Mouse (Mus musculus): Measurements from ENCODE around the gene Fubp1. TPM values are rescaled to one million over a fixed set of nuclear protein-coding genes. Genes with fewer than 3 reads are reported as not detected.

Gene Fubp1
- total RNA-seq (2012; rRNA removed): 202 and 251 TPM in 2 replicates
- polyA plus RNA-seq (2012; ENCODE audit: insufficient read depth in 1 of 2, insufficient read length in 2 of 2, low read depth in 1 of 2, low replicate concordance in 2 of 2, missing spikeins in 1 of 2): 100 to 1,000 TPM in 1 of 2 experiments, not detected in 1; 196 TPM

- peak; percentile 98 for DNase-seq (ENCODE audit: low read depth, low spot score)
- peak within 1 kb of the TSS; percentile 94 for H3K9ac ChIP-seq (ENCODE audit: control insufficient read depth, low read depth, low read length, poor library complexity, severe bottlenecking)
- H3K9me3 ChIP-seq (replicated peaks; ENCODE audit: insufficient read depth, low read length): no peaks in the 10 kb centered on the region
- peak within 1 kb of the TSS; percentile 90 for H3K27ac ChIP-seq (ENCODE audit: control insufficient read depth, low read depth, low read length)
- peaks cover 14 to 16% of the 10 kb centered on the region in 2 experiments for H3K4me1 ChIP-seq (ENCODE audit: control insufficient read depth in 1 of 2, insufficient read depth in 2 of 2, low read length in 2 of 2)
- H3K4me3 ChIP-seq (ENCODE audit: control insufficient read depth in 1 of 2, insufficient read depth in 1 of 2, low read depth in 2 of 2, low read length in 2 of 2): peak within 1 kb of the TSS; percentile 92 to 96
- H3K27me3 ChIP-seq (ENCODE audit: control insufficient read depth in 1 of 2, insufficient read depth in 2 of 2, low read length in 2 of 2): no peaks in the 10 kb centered on the region
- peaks cover 24 to 40% of the 10 kb centered on the region in 2 experiments for H3K36me3 ChIP-seq (ENCODE audit: control insufficient read depth in 1 of 2, insufficient read depth in 2 of 2, low read length in 2 of 2)
- H3K79me2 ChIP-seq (ENCODE audit: control insufficient read depth, insufficient read depth, low read length, poor library complexity): peaks cover 52% of the 10 kb centered on the region
- TF ChIP-seq KAT2A (conservative IDR thresholded peaks at IDR 0.05; ENCODE audit: low read depth, low read length) (no peak; the same call in 1 of the 2 replicates), USF1 (IDR thresholded peaks at IDR 0.05; ENCODE audit: low read depth, low read length) (no peak), SMC3 (IDR thresholded peaks at IDR 0.05; ENCODE audit: low read depth, low read length) (no peak), POLR2AphosphoS2 (IDR thresholded peaks at IDR 0.05; ENCODE audit: low read length) (peak; percentile 88), NRF1 (IDR thresholded peaks at IDR 0.05; ENCODE audit: insufficient read depth, low read depth, low read length, poor library complexity, severe bottlenecking) (no peak), ZC3H11A (IDR thresholded peaks at IDR 0.05; ENCODE audit: low read depth, low read length) (no peak), ELF1 (IDR thresholded peaks at IDR 0.05; ENCODE audit: low read depth, low read length) (no peak), TBP (IDR thresholded peaks at IDR 0.05; ENCODE audit: low read depth, low read length) (peak; percentile 93), NELFE (IDR thresholded peaks at IDR 0.05; ENCODE audit: low read depth, low read length) (peak; percentile 98), UBTF (IDR thresholded peaks at IDR 0.05; ENCODE audit: borderline replicate concordance, insufficient read depth, low read depth, low read length) (no peak), POLR2AphosphoS5 (IDR thresholded peaks at IDR 0.05; ENCODE audit: borderline replicate concordance, low read depth, low read length) (peak; percentile 39), TAL1 (IDR thresholded peaks at IDR 0.05; ENCODE audit: low read length) (no peak), ZMIZ1 (IDR thresholded peaks at IDR 0.05; ENCODE audit: low read depth, low read length) (peak; percentile 98), MXI1 (IDR thresholded peaks at IDR 0.05; ENCODE audit: low read depth, low read length) (peak; percentile 67; the same call in 1 of the 2 replicates), CTCF (IDR thresholded peaks at IDR 0.05 in 2 of 3, conservative IDR thresholded peaks at IDR 0.05 in 1 of 3; ENCODE audit: control insufficient read depth in 1 of 3, insufficient read depth in 1 of 3, low read depth in 2 of 3, low read length in 3 of 3, poor library complexity in 1 of 3, severe bottlenecking in 1 of 3) (no peak), MYB (IDR thresholded peaks at IDR 0.05; ENCODE audit: low read depth, low read length) (no peak), MYC (IDR thresholded peaks at IDR 0.05; ENCODE audit: low read depth, low read length) (peak; percentile 92), E2F4 (IDR thresholded peaks at IDR 0.05; ENCODE audit: borderline replicate concordance, low read depth, low read length) (no peak), MAX (IDR thresholded peaks at IDR 0.05; ENCODE audit: low read length) (peak; percentile 66; the same call in 1 of the 2 replicates), RAD21 (IDR thresholded peaks at IDR 0.05; ENCODE audit: low read depth, low read length) (no peak), MAFK (IDR thresholded peaks at IDR 0.05; ENCODE audit: borderline replicate concordance, low read depth, low read length) (no peak), MEF2A (IDR thresholded peaks at IDR 0.05; ENCODE audit: extremely low read depth, insufficient replicate concordance, low read depth, low read length, poor library complexity, severe bottlenecking) (no peak), BHLHE40 (IDR thresholded peaks at IDR 0.05; ENCODE audit: borderline replicate concordance, low read depth, low read length) (no peak), JUND (IDR thresholded peaks at IDR 0.05; ENCODE audit: low read depth, low read length) (no peak), CHD2 (IDR thresholded peaks at IDR 0.05; ENCODE audit: low read length) (peak; percentile 99), ZNF384 (IDR thresholded peaks at IDR 0.05; ENCODE audit: low read depth, low read length) (no peak), TCF12 (IDR thresholded peaks at IDR 0.05; ENCODE audit: low read depth, low read length) (peak; percentile 69), POLR2A (IDR thresholded peaks at IDR 0.05; ENCODE audit: control insufficient read depth in 1 of 2, insufficient read depth in 1 of 2, low read depth in 1 of 2, low read length in 2 of 2, poor library complexity in 1 of 2) (peak; percentile 95 to 96), GATA1 (IDR thresholded peaks at IDR 0.05; ENCODE audit: low read depth, low read length) (no peak), ZKSCAN1 (IDR thresholded peaks at IDR 0.05; ENCODE audit: low read depth, low read length) (no peak), SIN3A (IDR thresholded peaks at IDR 0.05; ENCODE audit: low read length) (no peak; the same call in none of the 2 replicates), GABPA (IDR thresholded peaks at IDR 0.05; ENCODE audit: low read depth, low read length) (no peak), ETS1 (IDR thresholded peaks at IDR 0.05; ENCODE audit: low read depth, low read length) (no peak), EP300 (IDR thresholded peaks at IDR 0.05; ENCODE audit: low read depth in 1 of 2, low read length in 2 of 2) (no peak), MAZ (IDR thresholded peaks at IDR 0.05; ENCODE audit: low read depth, low read length) (peak; percentile 17; the same call in 1 of the 2 replicates), HCFC1 (IDR thresholded peaks at IDR 0.05; ENCODE audit: low read depth, low read length) (peak; percentile 86), RCOR1 (IDR thresholded peaks at IDR 0.05; ENCODE audit: low read depth, low read length) (no peak)
Observed at GRCm38 (mm10) chr3:152209967-152210634, at the start of gene Fubp1, which contains the start of gene Dnajb4. TSS of gene Fubp1 (plus strand) at chr3:152210422. TSS of gene Dnajb4 (minus strand) at chr3:152210302.

Measured in MEL (cell line).